Mouse (Mus musculus): ENCODE results near the gene Insl5. TPM values are rescaled to one million over a fixed set of nuclear protein-coding genes. Genes with fewer than 3 reads are reported as not detected.

Insl5 gene
- polyA plus RNA-seq (2015; fragmentation: Illumina TruSeq; extraction: RNeasy Lipid Tissue Mini Kit (QIAGEN cat#74804); ENCODE audit: insufficient read depth, low read depth, low replicate concordance) = not detected

DNA sequence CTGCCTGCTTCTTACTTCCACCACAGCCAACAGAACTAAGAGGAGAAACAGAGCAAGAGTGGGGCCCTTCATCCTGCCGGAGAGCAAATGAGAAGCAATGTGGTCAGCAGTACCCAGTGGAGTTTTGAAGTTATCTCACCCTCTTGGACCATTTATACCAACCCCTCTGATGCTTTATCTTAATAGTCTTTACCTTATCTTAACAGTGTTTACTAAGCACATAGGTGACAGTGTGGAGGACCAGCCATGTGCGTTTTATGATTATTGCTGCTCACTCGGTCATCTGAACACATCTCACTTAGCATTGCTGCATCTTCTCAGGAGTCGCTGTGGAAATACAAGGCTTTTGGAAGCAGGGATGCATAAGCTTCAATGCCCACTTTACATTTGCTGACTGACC lies at the start of gene Insl5:
TSS of gene Insl5 (minus strand) at position 222 of the 400 bp plus-strand sequence.

DNA sequence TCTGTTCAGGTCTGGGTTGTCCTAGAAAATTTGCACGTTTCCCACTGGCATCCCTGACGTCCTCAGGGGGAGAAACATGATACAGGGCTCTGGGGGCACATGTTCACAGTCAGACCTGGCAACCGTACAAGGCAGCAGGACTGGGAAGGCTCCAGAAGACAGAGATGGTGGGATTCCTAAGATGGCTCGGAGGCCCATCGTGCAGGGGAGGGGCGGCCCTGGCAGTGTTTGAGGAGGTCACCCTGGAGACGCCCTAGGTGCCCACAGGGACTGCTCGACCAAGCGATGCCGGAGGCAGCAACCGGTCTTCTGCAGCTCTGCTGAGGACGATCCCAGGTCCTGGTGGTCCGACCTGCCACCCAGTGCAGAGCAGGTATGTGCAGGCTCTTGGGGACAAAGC lies 48.2 kb downstream of the Insl5 start, which contains the start of gene Tctex1d1:
TSS of gene Tctex1d1 (plus strand) at position 167 of the 400 bp plus-strand sequence.

Other genes starting within 250 kb of the Insl5 start
- not detected for gene Tctex1d1, start 48.2 kb downstream of the Insl5 start, polyA plus RNA-seq (2015; fragmentation: Illumina TruSeq; extraction: RNeasy Lipid Tissue Mini Kit (QIAGEN cat#74804); ENCODE audit: insufficient read depth, low read depth, low replicate concordance)
- gene Mier1, start 87.5 kb upstream of the Insl5 start, polyA plus RNA-seq (2015; fragmentation: Illumina TruSeq; extraction: RNeasy Lipid Tissue Mini Kit (QIAGEN cat#74804); ENCODE audit: insufficient read depth, low read depth, low replicate concordance) = 7.6 TPM
- gene Wdr78, start 87.7 kb upstream of the Insl5 start, polyA plus RNA-seq (2015; fragmentation: Illumina TruSeq; extraction: RNeasy Lipid Tissue Mini Kit (QIAGEN cat#74804); ENCODE audit: insufficient read depth, low read depth, low replicate concordance) = 0.98 TPM
- gene Slc35d1, start 188.3 kb upstream of the Insl5 start, polyA plus RNA-seq (2015; fragmentation: Illumina TruSeq; extraction: RNeasy Lipid Tissue Mini Kit (QIAGEN cat#74804); ENCODE audit: insufficient read depth, low read depth, low replicate concordance) = 4.6 TPM